Mouse (Mus musculus) cerebellum, adult 2 months (tissue): ENCODE measurements around the gene Dgat2l6. TPM values are rescaled to one million over a fixed set of nuclear protein-coding genes. Genes with fewer than 3 reads are reported as not detected.
A peak's percentile ranks its signal among the peaks of the same experiment; 100 is the strongest.

Source experiments
- DNase-seq, 2 experiments: peaks; one replicate each; pipeline ENCODE4 v3.0.0; 2021
- H3K27ac ChIP-seq: fragments of 200-500 bp; 2 replicates; pipeline ENCODE4 v1.5.1; 2012; ENCODE audit warnings: low read length, control low read depth, inconsistent platforms; ENCODE audit not compliant: insufficient read depth
- H3K27me3 ChIP-seq: fragments of 200-500 bp; 2 replicates; pipeline ENCODE4 v1.6.1; 2012; ENCODE audit warnings: inconsistent platforms, mild to moderate bottlenecking, low read length, moderate library complexity; ENCODE audit not compliant: control insufficient read depth, insufficient read depth
- H3K4me1 ChIP-seq: fragments of 200-500 bp; 2 replicates; pipeline ENCODE4 v1.6.1; 2011; ENCODE audit warnings: low read length; ENCODE audit not compliant: control insufficient read depth, insufficient read depth
- H3K4me3 ChIP-seq: fragments of 200-500 bp; replicated peaks from 2 replicates; pipeline ENCODE3; 2011; ENCODE audit warnings: mild to moderate bottlenecking, low read depth, low read length, control low read depth; ENCODE audit not compliant: insufficient read depth
- CTCF ChIP-seq: fragments of 200-500 bp; IDR thresholded peaks from 2 replicates; pipeline ENCODE4 v1.5.1; 2011; ENCODE audit warnings: low read depth, mild to moderate bottlenecking, control low read depth, low read length, moderate library complexity, borderline replicate concordance; ENCODE audit not compliant: insufficient read depth
- POLR2A ChIP-seq: fragments of 200-500 bp; IDR thresholded peaks from 2 replicates; pipeline ENCODE4 v1.6.1; 2011; ENCODE audit warnings: low read length, control low read depth, borderline replicate concordance; ENCODE audit not compliant: insufficient read depth
- WGBS: fragments of 180-500 bp; shearing (Covaris S2); methylation state at CpG from one replicate; pipeline ENCODE4 v1.1.7; 2018; 5-methylcytosine and 5-hydroxymethylcytosine counted together
- polyA plus RNA-seq: library from polyadenylated mRNA; depleted of rRNA; stranded (reverse); fragments of >200 nt; gene quantifications from 2 replicates; pipeline ENCODE4 v1.2.3, GENCODE M21; 2012; rRNA removed

The Dgat2l6 gene
- polyA plus RNA-seq, result not detected in 2 replicates

GRCm38 (mm10) chrX:100524471-100524870, at the start of gene Dgat2l6:
TSS of gene Dgat2l6 (plus strand) at chrX:100524838.
- no peak within 1 kb of the TSS for H3K27ac ChIP-seq
- 80% methylated on average over 4 of the region's 4 CpGs for WGBS
- no peaks in the 10 kb centered on the region for H3K4me1 ChIP-seq
- no peaks in the 10 kb centered on the region for H3K27me3 ChIP-seq
- DNase-seq, result no peak
- TF ChIP-seq CTCF (no peak), POLR2A (no peak)
- H3K4me3 ChIP-seq, result no peak within 1 kb of the TSS

GRCm38 (mm10) chrX:100475569-100476223, 48.9 kb upstream of the Dgat2l6 start:
- Histone ChIP-seq H3K4me1 (no peaks in the 10 kb centered on the region), H3K4me3 (no peak overlapping the region), H3K27ac (no peak overlapping the region), H3K27me3 (no peaks in the 10 kb centered on the region)
- no peak for DNase-seq
- 72% methylated on average over 4 of the region's 4 CpGs for WGBS
- TF ChIP-seq CTCF, result no peak
- TF ChIP-seq POLR2A, result no peak

DNA sequence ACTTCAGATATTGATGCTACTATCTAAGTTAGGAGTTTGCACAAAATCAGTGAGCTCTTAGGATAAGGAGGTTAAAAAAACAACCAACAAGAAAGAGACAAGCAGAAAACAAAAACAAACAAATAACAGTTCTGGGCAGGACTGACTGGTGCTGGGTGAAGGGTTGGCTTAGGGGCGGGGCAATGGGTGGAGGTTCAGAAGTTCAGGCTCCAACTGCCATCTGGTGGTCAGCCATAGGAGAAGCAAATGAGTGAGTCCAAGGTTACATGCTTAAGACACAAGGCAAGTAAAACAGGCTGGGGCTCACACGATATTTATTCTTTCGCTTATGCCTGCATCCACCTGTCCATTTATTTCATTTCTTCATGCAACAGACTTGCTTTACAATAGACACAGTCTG, 44.3 kb upstream of the Dgat2l6 start:
- Histone ChIP-seq H3K4me1 (no peaks in the 10 kb centered on the region), H3K27ac (no peak overlapping the region), H3K27me3 (no peaks in the 10 kb centered on the region), H3K4me3 (no peak overlapping the region)
- TF ChIP-seq POLR2A (no peak), CTCF (peak; percentile 70)
- WGBS, result 21% methylated on average over 3 of the region's 3 CpGs
- peak; percentile 49 to 60 for DNase-seq

DNA sequence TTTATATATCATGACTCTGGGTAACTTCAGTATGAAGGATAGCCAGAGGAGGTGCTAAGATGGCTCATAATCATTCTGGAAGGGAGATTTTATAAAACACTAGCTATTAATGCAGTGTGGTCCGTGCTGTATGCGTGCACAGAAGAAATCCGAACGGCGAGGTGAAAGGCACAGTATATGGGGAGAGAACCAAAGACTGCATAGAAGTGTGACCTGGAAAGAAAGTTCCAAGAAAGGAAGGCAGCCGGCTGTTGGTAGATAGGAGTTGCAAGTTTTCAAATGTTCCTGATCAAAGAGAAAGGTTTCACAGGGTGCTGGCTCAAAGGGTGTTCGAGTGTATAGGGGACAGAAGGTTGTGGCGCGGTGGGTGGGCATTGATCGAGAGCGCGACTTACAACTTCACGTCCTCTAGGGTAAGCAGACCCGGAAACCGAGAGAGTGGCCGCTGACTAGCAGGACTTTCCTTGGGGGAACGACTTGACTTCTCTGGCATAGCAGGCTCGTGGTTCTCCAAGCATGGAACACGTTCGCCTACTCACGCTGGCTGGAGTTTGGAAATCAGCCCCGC, 31.1 kb upstream of the Dgat2l6 start:
- DNase-seq, result no peak
- Histone ChIP-seq H3K4me3 (peak overlapping the region; percentile 87), H3K4me1 (no peaks in the 10 kb centered on the region), H3K27ac (no peak overlapping the region), H3K27me3 (no peaks in the 10 kb centered on the region)
- TF ChIP-seq CTCF (no peak), POLR2A (no peak)
- WGBS, result 15% methylated on average over 22 of the region's 22 CpGs

DNA sequence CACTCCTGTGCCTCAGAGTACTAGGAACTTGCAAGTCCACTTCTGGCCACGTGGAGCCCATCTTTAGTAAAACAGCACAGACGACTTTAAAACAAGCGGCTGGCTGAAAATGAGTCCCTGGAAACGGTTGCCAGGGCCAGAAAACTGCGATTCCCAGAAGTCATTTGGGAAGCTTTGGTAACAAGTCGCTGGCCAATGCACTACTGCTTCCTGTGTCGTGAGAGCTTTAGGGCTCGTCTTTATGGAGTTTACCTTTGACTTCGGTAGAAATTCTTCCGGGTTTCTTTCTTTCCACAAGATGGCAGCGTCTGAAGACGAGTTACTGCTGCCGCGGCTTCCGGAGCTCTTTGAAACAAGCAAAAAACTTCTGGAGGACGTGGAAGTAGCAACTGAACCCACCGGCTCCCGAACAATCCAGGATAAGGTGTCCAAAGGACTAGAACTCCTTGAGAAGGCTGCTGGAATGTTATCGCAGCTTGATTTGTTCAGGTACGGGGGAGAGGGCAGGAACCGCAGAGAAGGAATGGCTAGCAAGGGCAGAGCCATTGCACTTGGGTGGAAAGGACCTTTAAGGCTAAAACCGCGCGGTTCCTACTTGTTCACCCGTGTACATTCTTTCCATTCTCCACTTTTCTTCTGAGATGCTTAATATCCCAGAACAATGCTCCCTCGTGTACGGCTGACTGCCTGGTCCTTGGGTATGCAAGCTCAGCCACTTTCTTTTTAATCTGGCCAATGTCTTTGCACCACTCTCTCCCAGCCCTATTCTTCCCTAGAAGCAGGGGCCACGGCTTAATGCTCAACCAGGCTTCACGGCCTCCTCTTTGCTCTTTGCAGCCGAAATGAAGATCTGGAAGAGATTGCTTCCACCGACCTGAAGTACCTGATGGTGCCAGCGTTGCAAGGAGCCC, 30.3 kb upstream of the Dgat2l6 start, which contains the start of gene Igbp1:
Gene Igbp1, plus strand, starts transcription at position 224 of the 911 bp plus-strand sequence.
- Histone ChIP-seq H3K27me3 (no peaks in the 10 kb centered on the region), H3K4me1 (no peaks in the 10 kb centered on the region), H3K27ac (peak within 1 kb of the TSS; percentile 23; the same call in 1 of the 2 replicates), H3K4me3 (peak within 1 kb of the TSS; percentile 87)
- TF ChIP-seq POLR2A (no peak), CTCF (no peak)
- peak; percentile 70 to 82 for DNase-seq
- WGBS, result 8% methylated on average over 32 of the region's 32 CpGs

DNA sequence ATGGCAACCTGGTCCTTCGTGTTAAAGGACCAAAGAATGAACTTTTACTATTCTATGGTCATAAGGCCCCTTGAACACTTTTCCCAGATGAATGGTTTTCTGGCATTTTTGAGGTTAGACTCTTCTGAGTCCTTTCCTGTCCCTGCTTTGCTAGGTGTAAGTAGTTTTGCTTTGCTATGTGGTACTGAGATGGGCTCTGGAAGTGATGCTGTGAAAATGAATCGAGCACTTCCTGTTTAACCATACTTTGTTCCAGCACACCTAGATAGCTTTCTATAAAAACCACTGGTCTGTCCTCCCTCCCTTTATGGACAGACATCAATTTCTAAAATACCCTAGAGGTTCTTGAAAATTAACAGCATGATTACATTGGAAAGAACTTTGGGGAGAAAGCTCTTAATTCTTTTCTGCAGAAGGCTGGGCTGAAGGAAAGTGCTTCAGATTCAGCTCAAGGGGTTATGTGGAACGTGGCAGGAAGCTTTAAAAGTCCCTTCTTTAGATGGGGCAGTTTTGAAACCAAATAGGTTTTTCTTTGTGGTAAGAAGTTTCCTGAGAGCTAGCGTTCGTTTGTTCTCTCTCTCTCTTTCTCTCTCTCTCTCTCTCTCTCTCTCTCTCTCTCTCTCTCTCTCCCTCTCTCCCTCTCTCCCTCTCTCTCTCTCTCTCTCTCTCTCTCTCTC, 20.3 kb upstream of the Dgat2l6 start:
- no peak for TF ChIP-seq POLR2A
- TF ChIP-seq CTCF, result no peak
- WGBS, result 86% methylated on average over 5 of the region's 5 CpGs

GRCm38 (mm10) chrX:100508164-100508563, 16.5 kb upstream of the Dgat2l6 start:
- Histone ChIP-seq H3K27me3 (no peaks in the 10 kb centered on the region), H3K4me1 (no peaks in the 10 kb centered on the region), H3K27ac (no peak overlapping the region), H3K4me3 (no peak overlapping the region)
- no peak for DNase-seq
- WGBS, result 93% methylated on average over 4 of the region's 4 CpGs
- no peak for TF ChIP-seq CTCF

More for the DNA sequence above, 20.3 kb upstream of the Dgat2l6 start:
- no peaks in the 10 kb centered on the region for H3K4me1 ChIP-seq
- no peak overlapping the region for H3K4me3 ChIP-seq
- no peak overlapping the region for H3K27ac ChIP-seq
- no peak for DNase-seq
- H3K27me3 ChIP-seq, result no peaks in the 10 kb centered on the region
